Mouse (Mus musculus) B cell, adult 2 months (primary cell): Measurements from ENCODE around the gene Thrb.

Experiments
- DNase-seq, 2 experiments: peaks; one replicate each; pipeline ENCODE4 v3.0.0; 2022

Gene Thrb

GRCm38 (mm10) chr14:17719494-17719893, 59.4 kb downstream of the Thrb start:
- no peak for DNase-seq

- no peak for DNase-seq
Measured at GRCm38 (mm10) chr14:17722824-17723445, 62.9 kb downstream of the Thrb start.

- no peak for DNase-seq
Measured at GRCm38 (mm10) chr14:17724577-17724976, 64.5 kb downstream of the Thrb start.

GRCm38 (mm10) chr14:17726906-17727305, 66.8 kb downstream of the Thrb start:
- no peak for DNase-seq

GRCm38 (mm10) chr14:17727878-17728277, 67.8 kb downstream of the Thrb start:
- DNase-seq = no peak

- DNase-seq = no peak
Measured at GRCm38 (mm10) chr14:17728889-17729288, 68.8 kb downstream of the Thrb start.

GRCm38 (mm10) chr14:17731020-17731419, 71.0 kb downstream of the Thrb start:
- DNase-seq = no peak

- DNase-seq = no peak
Measured at GRCm38 (mm10) chr14:17733077-17733778, 73.2 kb downstream of the Thrb start.

GRCm38 (mm10) chr14:17733779-17734137, 73.7 kb downstream of the Thrb start:
- DNase-seq = no peak

- no peak for DNase-seq
Measured at GRCm38 (mm10) chr14:17735440-17735839, 75.4 kb downstream of the Thrb start.

GRCm38 (mm10) chr14:17740903-17741302, 80.8 kb downstream of the Thrb start:
- no peak for DNase-seq

- DNase-seq = no peak
Measured at GRCm38 (mm10) chr14:17742264-17742663, 82.2 kb downstream of the Thrb start.

GRCm38 (mm10) chr14:17742902-17743712, 83.0 kb downstream of the Thrb start:
- no peak for DNase-seq

- no peak for DNase-seq
Measured at GRCm38 (mm10) chr14:17743713-17744158, 83.7 kb downstream of the Thrb start.

GRCm38 (mm10) chr14:17747922-17748321, 87.9 kb downstream of the Thrb start:
- no peak for DNase-seq

GRCm38 (mm10) chr14:17748945-17749344, 88.9 kb downstream of the Thrb start:
- DNase-seq = no peak

- no peak for DNase-seq
Measured at GRCm38 (mm10) chr14:17751911-17752310, 91.8 kb downstream of the Thrb start.

- no peak for DNase-seq
Measured at GRCm38 (mm10) chr14:17753429-17753828, 93.4 kb downstream of the Thrb start.

GRCm38 (mm10) chr14:17756732-17757131, 96.7 kb downstream of the Thrb start:
- no peak for DNase-seq

- DNase-seq = no peak
Measured at GRCm38 (mm10) chr14:17767987-17768386, 107.9 kb downstream of the Thrb start.

- no peak for DNase-seq
Measured at GRCm38 (mm10) chr14:17774404-17774803, 114.3 kb downstream of the Thrb start.

GRCm38 (mm10) chr14:17781921-17782320, 121.9 kb downstream of the Thrb start:
- DNase-seq = no peak

GRCm38 (mm10) chr14:17784207-17784806, 124.2 kb downstream of the Thrb start:
- no peak for DNase-seq
